Comparison of ENCODE assay signal across 7 mouse cellular contexts in the genomic region with DNA sequence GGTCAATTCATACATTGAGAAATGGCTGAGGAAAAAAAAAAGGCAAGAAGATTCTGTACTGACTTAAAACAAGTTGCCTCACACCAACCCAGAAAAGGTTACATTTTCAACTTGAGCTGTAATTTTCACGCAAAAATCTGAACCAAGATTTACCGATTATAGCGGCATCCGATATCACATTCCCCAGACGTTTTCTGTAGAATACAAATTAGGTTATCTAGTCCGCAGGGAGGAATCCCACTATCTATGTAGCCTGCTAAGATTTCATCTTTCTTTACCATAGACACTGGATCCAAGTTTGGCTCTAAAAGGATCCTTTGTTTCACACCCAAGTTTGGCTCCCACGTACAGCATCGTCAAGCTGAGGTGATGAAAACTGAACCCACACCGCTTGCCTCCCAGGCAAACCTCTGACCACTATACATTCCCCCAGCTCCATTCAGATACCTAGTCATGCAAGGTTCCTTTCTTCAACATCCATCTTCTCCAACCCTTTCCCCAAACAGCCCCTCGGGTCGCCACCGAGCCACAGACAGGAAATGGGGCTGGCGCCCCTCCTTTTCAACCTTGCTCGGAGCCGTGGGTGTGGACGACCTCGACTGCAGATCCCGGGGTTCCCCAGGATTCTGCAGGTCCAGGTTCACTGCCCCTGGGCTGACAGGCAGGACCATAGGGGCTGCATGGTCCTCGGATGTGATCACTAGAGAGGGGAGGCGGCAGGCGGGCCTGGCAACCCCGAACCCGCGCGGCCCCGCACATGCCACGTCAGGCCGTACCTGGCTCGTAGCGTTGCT. TPM values are rescaled to one million over a fixed set of nuclear protein-coding genes. Genes with fewer than 3 reads are reported as not detected.
DNase-seq lines count a peak whose midpoint lies in the region; ATAC-seq and TF ChIP-seq lines count a peak whose summit lies in the region.

No protein-coding gene starts in this region.

- no peaks in the 10 kb centered on the region for H3K36me3 ChIP-seq in embryonic facial prominence, embryonic 12.5 days
- H3K36me3 ChIP-seq in intestine, embryonic 15.5 days: no peaks in the 10 kb centered on the region
- no peaks in the 10 kb centered on the region for H3K36me3 ChIP-seq in myocyte (ENCODE audit: control insufficient read depth, insufficient read depth)

- H3K27ac ChIP-seq in embryonic facial prominence, embryonic 12.5 days: peak overlapping the region; percentile 87
- H3K27ac ChIP-seq in intestine, embryonic 15.5 days: peak overlapping the region; percentile 77

- H3K9ac ChIP-seq in embryonic facial prominence, embryonic 12.5 days: peak overlapping the region; percentile 84
- H3K9ac ChIP-seq in intestine, embryonic 15.5 days: peak overlapping the region; percentile 88

- no peak for TF ChIP-seq POLR2A in myocyte (IDR thresholded peaks at IDR 0.05; ENCODE audit: insufficient read length, low read depth)

- peak overlapping the region; percentile 67 for H3ac ChIP-seq in myocyte (ENCODE audit: control insufficient read depth, insufficient read length)

- H3K79me2 ChIP-seq in myocyte (ENCODE audit: control insufficient read depth, insufficient read depth): peaks cover 22% of the 10 kb centered on the region

- peak overlapping the region; percentile 87 for H3K4me3 ChIP-seq in embryonic facial prominence, embryonic 12.5 days
- peak overlapping the region; percentile 94 for H3K4me3 ChIP-seq in intestine, embryonic 15.5 days (replicated peaks)
- peak overlapping the region; percentile 91 for H3K4me3 ChIP-seq in myocyte

- peak overlapping the region; percentile 57 for H3K4me2 ChIP-seq in embryonic facial prominence, embryonic 12.5 days (replicated peaks)
- peak overlapping the region; percentile 63 for H3K4me2 ChIP-seq in intestine, embryonic 15.5 days (replicated peaks)
- H3K4me2 ChIP-seq in myocyte (ENCODE audit: low read depth): peak overlapping the region; percentile 75

- under 1% methylated on average over 30 of the region's 30 CpGs for WGBS in embryonic facial prominence, embryonic 12.5 days
- under 1% methylated on average over 30 of the region's 30 CpGs for WGBS in intestine, embryonic 15.5 days

- peak; percentile 82; the same call in 1 of the 2 replicates for ATAC-seq in embryonic facial prominence, embryonic 12.5 days (ENCODE audit: insufficient number of reproducible peaks, insufficient read depth, low FRiP score, low TSS enrichment)
- ATAC-seq in intestine, embryonic 15.5 days: no peak

- peaks cover 9% of the 10 kb centered on the region for H3K4me1 ChIP-seq in embryonic facial prominence, embryonic 12.5 days
- H3K4me1 ChIP-seq in intestine, embryonic 15.5 days (replicated peaks): peaks cover 12% of the 10 kb centered on the region; the same call in 1 of the 2 replicates

- DNase-seq in right cerebral cortex, adult 18-20 months: peak; percentile 26
- no peak for DNase-seq in right cerebral cortex, postnatal 4 days
- no peak for DNase-seq in cerebellum, adult 18-20 months
- no peak for DNase-seq in right cerebral cortex, postnatal 10 days (ENCODE audit: low spot score in 2 of 2)

- H3K27me3 ChIP-seq in embryonic facial prominence, embryonic 12.5 days: no peaks in the 10 kb centered on the region
- no peaks in the 10 kb centered on the region for H3K27me3 ChIP-seq in intestine, embryonic 15.5 days (replicated peaks)
- no peaks in the 10 kb centered on the region for H3K27me3 ChIP-seq in myocyte (ENCODE audit: control insufficient read depth, insufficient read depth, insufficient read length)

- H3K9me3 ChIP-seq in embryonic facial prominence, embryonic 12.5 days: no peaks in the 10 kb centered on the region
- no peaks in the 10 kb centered on the region for H3K9me3 ChIP-seq in intestine, embryonic 15.5 days

TF ChIP-seq in myocyte, 11 proteins besides CTCF, POLR2A, EP300 and RAD21:
- peak in 1 of 3 experiments; percentile 14 for TF ChIP-seq MYOD1 (IDR thresholded peaks at IDR 0.05; ENCODE audit: control insufficient read depth in 1 of 3, insufficient read length in 2 of 3, low read depth in 2 of 3)
- TF ChIP-seq MYOG (IDR thresholded peaks at IDR 0.05; ENCODE audit: control insufficient read depth in 1 of 3, insufficient read depth in 1 of 3, insufficient read length in 2 of 3, low read depth in 2 of 3): no peak
- TF ChIP-seq SRF (IDR thresholded peaks at IDR 0.05; ENCODE audit: control insufficient read depth, insufficient read length, low read depth): no peak
- TF ChIP-seq CEBPB (IDR thresholded peaks at IDR 0.05; ENCODE audit: insufficient read depth, poor library complexity, severe bottlenecking): no peak
- TF ChIP-seq REST (IDR thresholded peaks at IDR 0.05; ENCODE audit: insufficient read depth, insufficient read length): no peak

RNA-seq across cellular contexts. Expression of gene Morn2, which starts 0.5 kb away (rescaled TPM):
- polyA plus RNA-seq in embryonic facial prominence, embryonic 12.5 days (2016; fragmentation: Nextera tagmentation; extraction: Ambion mirVana): 21.2 and 24.1 TPM in 2 replicates
- 22.4 and 25.4 TPM in 2 replicates for polyA plus RNA-seq in intestine, embryonic 15.5 days (2015; fragmentation: Nextera tagmentation; extraction: Ambion mirVana)
- 30.4 TPM for polyA plus RNA-seq in myocyte (2012; fragmentation: generic; extraction: Trizol)

RNA-seq across cellular contexts. Expression of gene Dhx57, which starts 0.8 kb away (rescaled TPM):
- polyA plus RNA-seq in embryonic facial prominence, embryonic 12.5 days (2016; fragmentation: Nextera tagmentation; extraction: Ambion mirVana): 29.5 and 30.7 TPM in 2 replicates
- 12.9 and 13.4 TPM in 2 replicates for polyA plus RNA-seq in intestine, embryonic 15.5 days (2015; fragmentation: Nextera tagmentation; extraction: Ambion mirVana)
- polyA plus RNA-seq in myocyte (2012; fragmentation: generic; extraction: Trizol): 7.4 TPM

RNA-seq across cellular contexts. Expression of gene Arhgef33, which starts 17.7 kb away (rescaled TPM):
- polyA plus RNA-seq in embryonic facial prominence, embryonic 12.5 days (2016; fragmentation: Nextera tagmentation; extraction: Ambion mirVana): 1.2 and 1.7 TPM in 2 replicates
- 0.73 and 0.83 TPM in 2 replicates for polyA plus RNA-seq in intestine, embryonic 15.5 days (2015; fragmentation: Nextera tagmentation; extraction: Ambion mirVana)
- 0.01 TPM for polyA plus RNA-seq in myocyte (2012; fragmentation: generic; extraction: Trizol)
